Mouse (Mus musculus) left cerebral cortex, postnatal 10 days (tissue): ENCODE measurements around the gene Slc15a5. TPM values are rescaled to one million over a fixed set of nuclear protein-coding genes. Genes with fewer than 3 reads are reported as not detected.

Experiments
- DNase-seq, 2 experiments: peaks; one replicate each; pipeline ENCODE4 v3.0.0; 2021 to 2022; ENCODE audit warnings: low spot score in 2 of 2, mixed read lengths in 1 of 2; ENCODE audit errors: extremely low spot score in 1 of 2
- intact Hi-C: fragments of 180-260 bp; cut with DNase I; formaldehyde crosslinking; loops from one replicate; pipeline ENCODE4 v1.15.1; 2025
- total RNA-seq, 2 experiments: library from RNA; stranded (reverse); gene quantifications; 2 replicates each; pipeline ENCODE4 v1.2.3; 2021

Gene Slc15a5
- total RNA-seq, 2 experiments from 2014 or later = not detected

DNA sequence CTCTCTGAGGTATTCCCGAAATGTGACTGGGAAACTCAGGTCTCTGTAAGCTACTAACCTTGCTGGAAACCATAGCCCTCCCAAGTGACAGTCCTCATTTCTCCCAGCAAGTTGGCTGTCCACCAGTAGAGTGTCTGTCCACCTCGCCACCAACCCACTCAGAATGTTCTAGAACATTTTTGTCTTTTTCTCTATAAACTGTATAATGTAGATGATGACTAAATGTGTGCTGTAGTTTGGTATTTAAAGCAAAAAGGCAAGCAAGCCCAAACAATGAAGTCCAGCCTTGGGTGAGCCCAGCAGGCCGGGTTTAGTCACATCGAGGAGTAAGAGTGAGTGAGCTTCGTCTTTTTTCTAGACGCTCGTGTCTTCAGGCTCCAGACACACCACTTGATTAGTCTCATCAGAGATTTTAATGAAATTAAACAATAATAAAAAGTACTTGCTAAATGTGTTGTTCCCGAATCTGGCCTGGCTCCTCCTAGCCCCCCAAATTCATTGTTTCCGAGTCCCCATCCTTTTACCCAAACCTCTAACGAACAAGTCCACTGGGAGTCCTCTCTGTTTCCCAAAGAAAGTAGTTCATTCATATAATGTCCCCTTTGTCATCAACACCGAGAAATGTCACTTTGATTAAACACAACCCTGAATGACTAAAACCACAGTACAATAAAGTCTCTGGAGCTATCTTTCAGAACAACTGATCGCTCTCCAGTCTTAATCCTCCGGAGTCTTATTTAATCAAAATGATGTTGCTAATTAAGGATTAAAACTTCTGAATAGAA, 8.8 kb downstream of the Slc15a5 start:
- no peak for DNase-seq
- intact Hi-C loops = no loop called here

DNA sequence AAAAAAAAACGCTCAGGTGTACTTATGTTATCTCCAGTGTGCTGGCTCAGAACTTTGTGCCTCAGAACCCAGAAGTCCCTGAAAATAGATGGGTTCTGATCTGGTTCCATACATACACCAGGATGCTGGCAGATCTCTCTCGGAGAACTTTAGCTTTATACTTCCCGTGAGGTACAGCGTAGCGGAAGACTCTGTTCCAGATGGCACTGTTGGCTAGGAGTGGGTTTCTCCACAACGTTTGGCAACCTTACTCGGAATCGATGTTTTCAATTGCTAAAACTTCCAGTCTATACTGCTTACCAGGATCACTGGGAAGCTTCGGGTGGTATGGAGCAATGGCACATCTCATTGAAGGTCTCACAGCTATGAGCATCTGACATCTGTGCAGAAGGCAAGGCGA, 9.8 kb downstream of the Slc15a5 start:
- DNase-seq = peak in 1 of 2 experiments; percentile 31
- intact Hi-C loops = no loop called here

DNA sequence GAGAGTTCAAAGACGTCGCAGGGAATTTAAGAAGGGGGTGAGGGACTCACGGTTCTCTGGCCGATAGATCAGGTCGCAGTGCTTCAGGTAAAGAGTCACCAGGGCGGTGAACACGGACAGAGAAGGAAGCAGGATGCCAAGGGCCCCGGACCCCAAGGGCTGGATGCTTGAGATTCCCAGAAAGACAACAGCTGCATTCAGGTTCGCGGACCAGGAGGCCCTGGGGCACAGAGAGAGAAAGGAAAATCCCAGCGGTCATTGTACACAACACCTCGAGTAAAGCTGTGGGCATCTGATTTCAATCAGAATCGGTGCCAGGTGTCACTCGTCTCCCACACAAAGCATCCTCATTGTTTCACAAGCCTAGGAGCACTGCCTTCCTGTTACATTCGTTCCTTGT, 24.1 kb downstream of the Slc15a5 start:
- DNase-seq = no peak
- intact Hi-C loops = no loop called here

DNA sequence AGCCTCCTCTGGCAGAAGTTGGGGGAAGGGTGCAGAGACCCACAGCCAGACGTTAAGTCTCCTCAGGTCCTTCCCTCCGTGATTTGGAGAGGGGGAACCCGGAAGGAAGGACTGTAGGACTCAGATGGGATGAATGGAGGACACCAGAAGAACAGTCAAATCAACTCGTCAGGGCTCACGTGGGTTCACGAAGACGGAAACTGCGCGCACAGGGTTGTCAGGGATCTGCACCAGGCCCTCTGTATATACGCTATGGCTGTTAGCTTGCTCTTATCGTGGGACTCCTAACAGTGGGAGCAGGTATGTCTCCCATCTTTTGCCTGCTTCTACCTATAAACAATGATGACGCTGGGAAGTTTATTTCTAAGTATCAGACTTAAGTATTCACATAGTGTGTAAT, 24.8 kb downstream of the Slc15a5 start:
- no peak for DNase-seq
- intact Hi-C loops = no loop called here

DNA sequence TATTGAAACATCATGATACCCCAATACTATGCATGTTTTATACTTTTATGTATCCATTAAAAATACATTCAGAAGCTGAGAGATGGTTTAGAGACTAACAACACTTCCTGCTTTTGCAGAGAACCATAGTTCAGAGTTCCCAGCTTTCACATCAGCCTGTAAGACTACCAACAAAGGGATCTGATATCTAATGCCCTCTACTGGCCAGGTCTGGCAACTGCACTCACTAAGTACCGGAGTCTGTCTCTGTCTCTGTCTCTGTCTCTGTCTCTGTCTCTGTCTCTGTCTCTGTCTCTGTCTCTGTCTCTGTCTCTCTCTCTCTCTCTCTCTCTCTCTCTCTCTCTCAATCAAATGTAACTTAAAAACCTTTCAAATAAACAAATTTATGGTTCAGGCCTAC, 25.6 kb downstream of the Slc15a5 start:
- intact Hi-C loops = no loop called here
- DNase-seq = no peak

DNA sequence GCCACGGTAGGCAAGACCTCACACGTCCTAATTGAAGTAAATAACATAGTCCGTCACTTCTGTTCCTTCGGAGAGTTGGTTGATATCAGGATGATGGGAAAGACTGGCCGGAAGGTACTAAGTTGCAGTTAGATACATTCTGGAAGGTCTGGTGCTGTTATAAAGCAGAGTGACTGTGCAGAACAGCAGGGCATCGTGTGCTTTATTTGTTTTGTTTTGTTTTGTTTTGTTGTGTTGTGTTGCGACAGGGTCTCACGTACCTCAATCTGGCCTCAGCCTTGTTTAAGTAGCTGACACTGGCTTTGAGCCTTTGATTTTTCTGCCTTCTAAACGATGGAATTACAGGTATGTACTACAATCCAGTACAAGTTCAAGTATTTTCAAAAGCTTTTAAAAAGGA, 26.0 kb downstream of the Slc15a5 start:
- no peak for DNase-seq
- intact Hi-C loops = no loop called here

DNA sequence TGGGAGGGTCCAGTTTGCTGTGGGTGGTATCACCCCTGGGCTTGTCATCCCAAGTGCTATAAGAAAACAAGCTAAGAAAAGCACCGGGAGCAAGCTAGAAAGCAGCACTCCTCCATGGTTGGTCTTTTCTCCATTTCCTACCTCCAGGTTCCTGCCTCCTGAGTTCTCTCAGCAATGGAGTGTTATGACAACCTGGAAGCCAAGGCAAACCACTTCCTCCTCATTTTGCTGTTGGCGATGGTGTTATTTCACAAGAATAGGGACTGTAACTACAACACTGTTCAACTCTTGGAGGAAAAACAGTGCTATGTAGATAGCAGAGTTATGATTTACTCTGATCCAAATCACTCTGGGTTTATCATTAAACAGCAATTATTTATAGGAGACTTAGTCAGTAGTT, 34.4 kb downstream of the Slc15a5 start:
- intact Hi-C loops = no loop called here
- DNase-seq = no peak

DNA sequence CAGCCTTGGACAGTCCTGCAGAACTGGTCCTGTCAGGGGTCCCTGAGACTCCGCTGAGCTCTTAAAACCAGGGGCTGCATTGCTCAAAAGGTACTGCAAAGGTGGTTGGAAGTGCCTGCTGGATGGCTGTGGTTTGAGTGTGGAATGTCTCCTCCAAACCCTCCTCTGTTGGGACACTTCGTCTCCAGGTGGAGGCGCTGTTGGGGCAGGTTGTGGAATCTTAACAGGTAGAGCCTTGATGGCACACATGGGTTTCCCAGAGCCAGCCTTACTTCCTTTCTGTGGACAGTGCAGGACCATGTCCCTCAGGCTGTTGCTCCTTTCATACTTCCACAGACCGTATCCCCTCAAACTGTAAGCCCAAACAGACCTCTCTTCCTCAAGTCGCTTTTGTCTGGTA, 36.8 kb downstream of the Slc15a5 start:
- no peak for DNase-seq
- intact Hi-C loops = no loop called here

DNA sequence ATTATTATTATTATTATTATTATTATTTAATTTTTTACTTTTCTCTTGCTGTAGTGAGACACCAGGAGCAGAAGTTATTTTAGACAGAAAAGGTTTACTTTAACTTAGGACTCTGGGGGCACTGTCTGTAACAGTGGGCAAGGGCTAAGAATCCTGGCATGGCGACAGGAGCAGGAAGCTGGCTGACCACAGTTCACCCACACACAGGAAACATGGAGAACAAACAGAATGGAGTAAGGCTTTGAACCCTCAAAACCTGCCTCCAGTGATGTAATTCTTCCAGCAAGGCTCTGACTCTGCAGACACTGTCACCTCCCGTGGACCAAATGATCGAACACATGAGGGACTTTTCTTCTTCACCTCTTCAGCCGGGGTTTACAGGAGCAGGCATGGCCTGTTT, 37.9 kb downstream of the Slc15a5 start:
- intact Hi-C loops = no loop called here
- no peak for DNase-seq

DNA sequence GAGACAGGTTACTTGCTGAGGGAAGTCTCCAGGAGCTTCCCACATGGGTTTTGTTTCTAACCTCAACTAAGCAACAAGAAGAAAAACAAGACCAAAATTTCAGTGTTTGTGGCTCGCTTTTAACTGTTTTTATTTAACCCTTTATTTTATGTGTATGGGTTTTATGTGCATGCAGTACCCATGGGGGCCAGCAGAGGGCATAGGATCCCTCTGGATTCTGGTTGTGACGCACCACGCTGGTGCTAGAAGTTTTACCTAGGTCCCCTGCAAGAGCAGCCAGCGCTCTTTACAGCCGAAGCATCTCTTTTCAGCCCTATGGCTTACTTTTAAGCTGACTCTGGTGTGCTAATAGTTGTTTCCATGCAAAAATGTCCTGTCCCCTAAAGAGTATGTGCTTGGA, 42.1 kb downstream of the Slc15a5 start:
- intact Hi-C loops = no loop called here
- no peak for DNase-seq

DNA sequence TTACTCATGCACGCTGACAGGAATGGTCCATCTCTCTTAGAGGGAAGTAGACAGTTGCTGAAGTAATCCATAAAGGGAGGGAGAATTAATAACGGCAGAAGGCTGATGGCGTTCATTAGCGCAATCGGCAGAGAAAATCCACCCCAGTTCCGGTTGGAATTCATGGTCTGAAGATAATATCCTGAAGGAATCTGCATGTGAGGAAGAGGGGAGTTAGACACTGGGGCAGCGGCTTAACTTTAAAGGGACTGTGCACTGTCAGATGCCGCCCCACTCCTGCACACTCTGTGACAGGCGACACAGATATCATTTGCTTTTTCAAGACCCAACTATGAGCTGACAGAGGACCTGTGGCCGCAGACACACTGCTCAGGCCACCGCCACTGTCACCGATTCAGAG, 42.8 kb downstream of the Slc15a5 start:
- intact Hi-C loops = no loop called here
- DNase-seq = no peak

DNA sequence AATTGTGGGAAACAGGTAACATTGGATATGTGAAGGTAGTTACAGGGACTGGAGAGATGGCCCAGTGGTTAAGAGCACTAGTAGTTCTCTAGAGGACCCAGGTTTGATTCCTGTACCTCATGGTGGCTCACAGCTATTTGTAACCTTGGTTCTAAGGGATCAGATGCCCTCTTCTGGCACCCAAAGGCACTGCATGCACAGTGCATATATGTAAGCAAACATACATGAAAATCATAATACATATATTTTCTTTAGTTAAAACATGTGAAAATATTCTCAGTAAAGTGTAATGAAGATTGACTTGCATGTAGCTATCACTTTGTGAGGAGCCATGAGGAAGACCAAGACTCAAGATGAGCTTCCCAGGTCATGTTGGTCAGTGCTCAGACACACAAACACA, 62.8 kb downstream of the Slc15a5 start:
- DNase-seq = no peak
- intact Hi-C loops = no loop called here

DNA sequence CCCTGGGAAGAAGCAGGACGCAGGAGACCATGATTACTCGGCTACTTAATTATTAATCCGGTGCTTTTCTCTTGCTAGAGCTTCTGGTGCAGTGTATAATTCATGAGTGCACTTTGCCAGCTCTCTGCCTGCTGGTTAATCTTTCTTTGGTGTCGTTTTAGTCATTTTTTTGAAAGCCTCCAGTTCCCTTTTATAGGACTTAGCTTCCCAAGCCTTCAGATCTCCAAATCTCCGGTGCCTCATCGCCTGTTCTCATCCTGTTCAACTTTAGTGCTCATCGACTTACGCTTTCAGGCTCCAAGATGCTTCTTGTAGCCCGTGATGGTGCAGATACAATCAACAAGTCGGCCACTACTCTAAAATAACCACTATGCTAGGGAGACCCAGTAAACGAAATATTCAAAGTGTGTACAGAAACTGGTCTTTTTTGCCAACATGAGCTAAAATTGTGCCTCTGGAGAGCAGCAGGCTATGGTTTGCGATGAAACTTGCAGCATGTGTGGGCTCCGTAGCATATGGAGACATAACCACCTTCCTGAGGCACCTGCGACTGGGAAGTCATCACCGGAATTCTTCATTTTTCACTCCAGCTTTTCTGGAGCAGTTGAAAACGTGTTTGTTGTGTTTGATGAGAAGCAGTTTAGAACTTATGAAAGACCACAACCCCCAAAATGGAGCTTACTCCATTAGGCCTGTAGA, 64.6 kb downstream of the Slc15a5 start:
- DNase-seq = no peak
- intact Hi-C loops = no loop called here

DNA sequence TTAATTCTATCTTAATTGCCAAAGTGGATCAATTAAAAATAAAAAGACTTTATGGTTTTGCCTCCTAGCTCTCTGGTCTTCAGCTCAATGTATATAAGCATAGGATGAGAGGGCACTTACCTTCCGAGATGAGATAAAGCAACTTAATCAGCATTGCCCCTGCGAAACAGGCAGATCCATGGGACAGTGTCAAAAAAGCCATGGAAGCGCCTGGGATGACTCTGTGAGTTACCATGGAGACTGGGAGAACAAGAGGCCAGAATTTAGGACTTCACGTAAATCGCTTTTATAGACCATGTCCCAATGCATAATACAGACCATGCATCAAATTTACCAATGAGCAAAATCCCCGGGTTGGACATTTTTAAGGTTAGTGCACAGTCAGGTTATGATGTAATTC, 67.8 kb downstream of the Slc15a5 start:
- intact Hi-C loops = no loop called here
- DNase-seq = no peak

DNA sequence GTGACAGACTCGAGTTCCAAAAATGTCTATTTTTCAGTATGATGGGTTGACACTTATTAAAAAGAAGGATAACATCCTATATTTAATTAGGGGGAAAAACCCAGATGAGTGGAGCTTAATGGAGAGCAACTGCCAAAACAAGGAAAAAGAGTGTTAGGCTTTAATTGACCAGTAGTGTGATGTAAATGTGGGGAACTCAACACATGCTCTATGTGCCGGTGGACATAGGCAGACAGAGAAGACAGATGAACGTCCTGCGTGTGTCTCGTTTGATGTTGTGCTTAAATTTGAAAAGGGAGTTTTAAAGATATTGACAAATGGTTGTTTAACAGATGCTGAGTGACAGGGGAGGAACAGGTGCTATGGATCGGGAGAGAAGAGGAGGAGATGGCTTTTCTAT, 72.0 kb downstream of the Slc15a5 start:
- DNase-seq = no peak

DNA sequence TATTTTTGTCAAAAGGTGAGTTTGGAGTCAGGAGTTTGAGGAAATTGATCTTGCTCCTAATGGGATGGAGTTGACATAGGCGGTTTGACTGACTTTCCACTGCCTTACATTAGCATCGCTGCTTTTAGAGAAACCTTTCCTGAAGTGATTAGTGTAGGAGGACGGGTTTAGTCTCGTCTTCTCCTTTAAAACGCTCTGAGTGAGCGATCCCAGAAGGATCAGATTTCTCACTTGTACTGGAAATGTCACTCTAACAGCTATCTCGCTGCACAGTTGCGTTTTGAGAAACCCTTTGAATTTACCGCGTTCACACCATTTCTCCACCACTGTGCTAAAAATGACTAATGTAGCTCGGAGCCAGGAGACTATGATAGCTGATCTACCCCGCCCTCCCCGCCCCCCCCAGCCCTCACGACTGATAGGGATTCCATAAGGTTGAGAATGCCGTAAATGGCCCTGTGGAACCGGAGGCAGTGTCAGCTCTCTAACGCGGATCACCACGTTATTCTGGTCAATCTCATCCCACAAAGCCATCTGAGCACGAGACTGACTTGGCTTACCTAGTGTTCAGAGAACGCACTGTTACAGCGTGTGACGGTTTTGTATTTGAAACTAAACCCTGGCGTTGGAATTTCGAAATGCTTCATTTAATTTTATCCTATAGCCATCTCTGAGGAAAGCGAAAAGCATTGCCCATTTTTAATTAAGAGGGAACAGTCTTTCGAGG, 73.0 kb downstream of the Slc15a5 start:
- intact Hi-C loops = no loop called here
- no peak for DNase-seq

More for the DNA sequence above, 72.0 kb downstream of the Slc15a5 start:
- intact Hi-C loops = no loop called here

DNA sequence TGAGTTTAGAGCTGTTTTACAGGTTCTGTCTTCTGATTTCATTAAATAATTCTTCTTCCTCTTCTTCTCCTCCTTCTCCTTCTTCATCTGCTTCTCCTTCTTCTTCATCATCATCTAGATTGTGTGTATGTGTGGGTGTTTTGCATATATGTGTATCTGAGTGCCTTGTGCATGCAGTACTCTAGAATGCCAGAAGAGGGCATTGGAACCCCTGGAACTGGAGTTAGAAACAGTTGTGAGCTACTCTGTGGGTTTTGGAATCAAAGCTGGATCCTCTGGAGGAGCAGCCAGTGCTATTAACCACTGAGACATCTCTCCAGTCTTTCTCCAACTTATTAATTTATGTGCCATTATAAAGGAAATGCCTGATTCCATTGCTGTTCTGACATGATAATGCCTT, 89.9 kb downstream of the Slc15a5 start:
- DNase-seq = no peak

DNA sequence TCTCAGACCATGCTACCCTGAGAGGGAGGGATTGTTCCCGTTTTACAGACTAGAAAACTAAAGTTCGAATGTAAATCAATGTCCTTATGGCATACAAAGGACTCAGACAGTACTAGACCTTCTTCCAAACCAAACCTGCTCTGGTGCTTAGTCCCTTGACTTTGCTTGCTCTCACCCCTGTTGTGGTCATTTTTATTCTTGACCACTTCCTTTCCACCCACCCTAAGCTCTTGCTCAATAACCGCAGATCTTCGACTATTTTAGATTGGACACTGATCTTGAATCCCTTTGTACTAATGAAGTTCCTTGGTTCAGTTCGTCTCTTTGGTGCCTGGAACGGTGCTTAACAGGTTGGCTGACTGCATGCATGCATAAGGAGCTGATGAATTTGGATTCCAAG, 94.5 kb downstream of the Slc15a5 start:
- intact Hi-C loops = no loop called here

More for the DNA sequence above, 89.9 kb downstream of the Slc15a5 start:
- intact Hi-C loops = loop anchor here (10.0 kb wide), 1 partner anchor 165 kb away; no protein-coding TSS in a partner anchor

DNA sequence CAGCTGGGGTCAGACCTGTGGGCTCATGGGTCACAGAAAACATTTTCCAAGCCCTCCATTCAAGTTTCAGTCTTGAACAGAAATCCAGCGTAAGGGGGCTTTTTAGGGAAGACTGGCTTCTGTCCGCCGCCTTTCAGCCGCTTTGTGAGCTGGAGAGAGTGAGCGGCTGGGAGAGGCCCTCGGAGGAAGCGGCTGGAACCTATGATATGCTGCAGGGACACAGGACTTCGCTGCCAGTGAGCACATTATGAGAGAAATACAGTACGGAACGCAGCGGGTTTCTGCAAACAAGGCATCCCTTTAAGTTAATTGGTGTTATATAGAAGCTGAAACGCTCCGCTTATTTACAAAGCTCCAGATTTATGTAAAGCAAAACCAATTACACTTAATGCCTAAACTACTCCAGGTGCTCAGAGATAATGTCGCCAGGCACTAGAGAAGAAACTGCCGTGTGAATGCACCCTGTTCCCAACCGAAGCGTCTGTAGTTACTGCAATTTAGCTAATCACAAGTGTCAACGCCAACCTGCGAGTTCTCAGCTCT, 97.5 kb downstream of the Slc15a5 start:
- DNase-seq = no peak
- intact Hi-C loops = no loop called here

More for the DNA sequence above, 94.5 kb downstream of the Slc15a5 start:
- no peak for DNase-seq
